Mouse (Mus musculus): ENCODE measurements around the gene Sox21.

The Sox21 gene

GRCm38 (mm10) chr14:118225061-118225743, 11.6 kb downstream of the Sox21 start:
- no peak for DNase-seq

GRCm38 (mm10) chr14:118220885-118221284, 15.9 kb downstream of the Sox21 start:
- DNase-seq: no peak

GRCm38 (mm10) chr14:118216826-118217225, 20.0 kb downstream of the Sox21 start:
- DNase-seq: no peak

GRCm38 (mm10) chr14:118212188-118212804, 24.5 kb downstream of the Sox21 start:
- no peak for DNase-seq

GRCm38 (mm10) chr14:118209642-118210041, 27.2 kb downstream of the Sox21 start:
- DNase-seq: no peak

- DNase-seq: no peak
Measured at GRCm38 (mm10) chr14:118207347-118207746, 29.5 kb downstream of the Sox21 start.

GRCm38 (mm10) chr14:118203031-118203430, 33.8 kb downstream of the Sox21 start:
- peak; percentile 28 for DNase-seq

GRCm38 (mm10) chr14:118202006-118202405, 34.8 kb downstream of the Sox21 start:
- DNase-seq: no peak

- DNase-seq: no peak
Measured at GRCm38 (mm10) chr14:118200731-118201130, 36.1 kb downstream of the Sox21 start.

- peak; percentile 27 for DNase-seq
Measured at GRCm38 (mm10) chr14:118197063-118197462, 39.8 kb downstream of the Sox21 start.

- DNase-seq: no peak
Measured at GRCm38 (mm10) chr14:118194219-118194914, 42.5 kb downstream of the Sox21 start.

GRCm38 (mm10) chr14:118193663-118194062, 43.2 kb downstream of the Sox21 start:
- no peak for DNase-seq

- DNase-seq: no peak
Measured at GRCm38 (mm10) chr14:118193001-118193628, 43.7 kb downstream of the Sox21 start.

- DNase-seq: no peak
Measured at GRCm38 (mm10) chr14:118191442-118191841, 45.4 kb downstream of the Sox21 start.
